Mouse (Mus musculus) embryonic facial prominence, embryonic 10.5 days (tissue): ENCODE measurements at regions not wholly inside any gene's neighbourhood (a gene's known extent, or its start where the extent isn't known, plus 50 kb on each side); places are given as distances from the start of the nearest gene placed in this dataset.

Experiments used
- DNase-seq: peaks from one replicate; pipeline ENCODE4 v3.0.0-alpha.2; 2017; ENCODE audit warnings: low spot score
- H3K27ac ChIP-seq: fragments of 300-500 bp; sonication (generic); replicated peaks from 2 replicates; pipeline ENCODE4 v1.5.1; 2016; ENCODE audit warnings: mild to moderate bottlenecking
- H3K27me3 ChIP-seq: fragments of 300-500 bp; sonication (generic); replicated peaks from 2 replicates; pipeline ENCODE4 v1.6.1; 2016; ENCODE audit warnings: low read depth, mild to moderate bottlenecking; ENCODE audit not compliant: poor library complexity, severe bottlenecking
- H3K36me3 ChIP-seq: fragments of 300-500 bp; sonication (generic); replicated peaks from 2 replicates; pipeline ENCODE4 v1.6.1; 2016; ENCODE audit warnings: mild to moderate bottlenecking, moderate library complexity
- H3K4me1 ChIP-seq: fragments of 300-500 bp; sonication (generic); 2 replicates; pipeline ENCODE4 v1.6.1; 2016
- H3K4me3 ChIP-seq: fragments of 300-500 bp; sonication (generic); 2 replicates; pipeline ENCODE4 v1.5.1; 2016; ENCODE audit warnings: mild to moderate bottlenecking, moderate library complexity
- H3K9me3 ChIP-seq: fragments of 300-500 bp; sonication (generic); 2 replicates; pipeline ENCODE4 v1.6.1; 2016; ENCODE audit warnings: mild to moderate bottlenecking
- WGBS: fragments of 180-500 bp; shearing (Covaris S2); methylation state at CpG from one replicate; pipeline ENCODE4 v1.1.7; 2016; 5-methylcytosine and 5-hydroxymethylcytosine counted together

GRCm38 (mm10) chr7:116596914-116597313, 92.7 kb downstream of the Nucb2 start:
- H3K27me3 ChIP-seq: no peaks in the 10 kb centered on the region
- DNase-seq: no peak

GRCm38 (mm10) chr7:116600340-116600739, 96.2 kb downstream of the Nucb2 start:
- Histone ChIP-seq H3K4me1 (no peaks in the 10 kb centered on the region), H3K9me3 (no peaks in the 10 kb centered on the region), H3K27me3 (no peaks in the 10 kb centered on the region), H3K27ac (no peak overlapping the region), H3K36me3 (no peaks in the 10 kb centered on the region), H3K4me3 (no peak overlapping the region)
- no peak for DNase-seq
- 79% methylated on average over 3 of the region's 3 CpGs for WGBS

More at GRCm38 (mm10) chr7:116596914-116597313, 92.7 kb downstream of the Nucb2 start:
- no peaks in the 10 kb centered on the region for H3K4me1 ChIP-seq
- H3K36me3 ChIP-seq: no peaks in the 10 kb centered on the region
- H3K4me3 ChIP-seq: no peak overlapping the region
- H3K9me3 ChIP-seq: no peaks in the 10 kb centered on the region
- H3K27ac ChIP-seq: no peak overlapping the region

GRCm38 (mm10) chr7:116603167-116603839, 99.1 kb downstream of the Nucb2 start:
- Histone ChIP-seq H3K27me3 (no peaks in the 10 kb centered on the region), H3K27ac (no peak overlapping the region), H3K9me3 (no peaks in the 10 kb centered on the region), H3K36me3 (no peaks in the 10 kb centered on the region), H3K4me3 (no peak overlapping the region), H3K4me1 (peaks cover 13% of the 10 kb centered on the region)
- no peak for DNase-seq
- WGBS: 85% methylated on average over 6 of the region's 6 CpGs

GRCm38 (mm10) chr7:116603840-116604194, 99.6 kb downstream of the Nucb2 start:
- peaks cover 13% of the 10 kb centered on the region for H3K4me1 ChIP-seq
- no peak overlapping the region for H3K4me3 ChIP-seq
- no peaks in the 10 kb centered on the region for H3K36me3 ChIP-seq
- H3K9me3 ChIP-seq: no peaks in the 10 kb centered on the region
- DNase-seq: no peak
- H3K27ac ChIP-seq: no peak overlapping the region
- WGBS: 80% methylated on average over 3 of the region's 3 CpGs
- H3K27me3 ChIP-seq: no peaks in the 10 kb centered on the region

- Histone ChIP-seq H3K4me1 (peaks cover 13% of the 10 kb centered on the region), H3K27ac (no peak overlapping the region), H3K36me3 (no peaks in the 10 kb centered on the region), H3K9me3 (no peaks in the 10 kb centered on the region), H3K27me3 (no peaks in the 10 kb centered on the region), H3K4me3 (no peak overlapping the region)
- 90% methylated on average over 6 of the region's 6 CpGs for WGBS
- DNase-seq: no peak
Observed at GRCm38 (mm10) chr7:116606255-116606654, 102.1 kb downstream of the Nucb2 start.

- no peak for DNase-seq
- H3K27me3 ChIP-seq: no peaks in the 10 kb centered on the region
- WGBS: 64% methylated on average over 6 of the region's 6 CpGs
- no peak overlapping the region for H3K27ac ChIP-seq
- no peaks in the 10 kb centered on the region for H3K36me3 ChIP-seq
- no peaks in the 10 kb centered on the region for H3K9me3 ChIP-seq
- H3K4me1 ChIP-seq: peaks cover 13% of the 10 kb centered on the region
- H3K4me3 ChIP-seq: no peak overlapping the region
Observed at GRCm38 (mm10) chr7:116606751-116607483, 102.7 kb downstream of the Nucb2 start.

- Histone ChIP-seq H3K36me3 (no peaks in the 10 kb centered on the region), H3K4me3 (peak overlapping the region; percentile 41), H3K27ac (no peak overlapping the region), H3K27me3 (no peaks in the 10 kb centered on the region), H3K4me1 (peaks cover 13% of the 10 kb centered on the region), H3K9me3 (no peaks in the 10 kb centered on the region)
- DNase-seq: peak; percentile 16
- WGBS: 8% methylated on average over 15 of the region's 15 CpGs
Observed at GRCm38 (mm10) chr7:116607628-116608225, 103.6 kb downstream of the Nucb2 start.

GRCm38 (mm10) chr7:116608350-116609085, 104.3 kb downstream of the Nucb2 start:
- H3K27ac ChIP-seq: no peak overlapping the region
- H3K4me3 ChIP-seq: peak overlapping the region; percentile 41
- H3K4me1 ChIP-seq: peaks cover 13% of the 10 kb centered on the region
- no peaks in the 10 kb centered on the region for H3K9me3 ChIP-seq
- 26% methylated on average over 15 of the region's 15 CpGs for WGBS
- H3K27me3 ChIP-seq: no peaks in the 10 kb centered on the region
- peak; percentile 72 for DNase-seq
- no peaks in the 10 kb centered on the region for H3K36me3 ChIP-seq

- no peaks in the 10 kb centered on the region for H3K9me3 ChIP-seq
- no peak overlapping the region for H3K4me3 ChIP-seq
- H3K27ac ChIP-seq: no peak overlapping the region
- WGBS: 77% methylated on average over 6 of the region's 6 CpGs
- peaks cover 13% of the 10 kb centered on the region for H3K4me1 ChIP-seq
- no peaks in the 10 kb centered on the region for H3K36me3 ChIP-seq
- no peak for DNase-seq
- no peaks in the 10 kb centered on the region for H3K27me3 ChIP-seq
Observed at GRCm38 (mm10) chr7:116609406-116609805, 105.2 kb downstream of the Nucb2 start.

GRCm38 (mm10) chr7:116609906-116610305, 105.7 kb downstream of the Nucb2 start:
- H3K36me3 ChIP-seq: no peaks in the 10 kb centered on the region
- H3K27ac ChIP-seq: no peak overlapping the region
- H3K4me3 ChIP-seq: no peak overlapping the region
- no peaks in the 10 kb centered on the region for H3K27me3 ChIP-seq
- H3K9me3 ChIP-seq: no peaks in the 10 kb centered on the region
- DNase-seq: no peak
- WGBS: 89% methylated on average over 12 of the region's 12 CpGs
- H3K4me1 ChIP-seq: peaks cover 13% of the 10 kb centered on the region

- no peak overlapping the region for H3K27ac ChIP-seq
- no peaks in the 10 kb centered on the region for H3K9me3 ChIP-seq
- DNase-seq: no peak
- no peaks in the 10 kb centered on the region for H3K27me3 ChIP-seq
- H3K4me1 ChIP-seq: no peaks in the 10 kb centered on the region
- no peaks in the 10 kb centered on the region for H3K36me3 ChIP-seq
- H3K4me3 ChIP-seq: no peak overlapping the region
- 60% methylated on average over 3 of the region's 3 CpGs for WGBS
Observed at GRCm38 (mm10) chr7:116615984-116616383, 111.8 kb downstream of the Nucb2 start.

GRCm38 (mm10) chr7:116619636-116620035, 115.5 kb downstream of the Nucb2 start:
- no peak for DNase-seq
- WGBS: 71% methylated on average over 2 of the region's 2 CpGs
- Histone ChIP-seq H3K36me3 (no peaks in the 10 kb centered on the region), H3K27me3 (no peaks in the 10 kb centered on the region), H3K4me1 (no peaks in the 10 kb centered on the region), H3K9me3 (no peaks in the 10 kb centered on the region), H3K27ac (no peak overlapping the region), H3K4me3 (no peak overlapping the region)
